Mouse (Mus musculus): ENCODE results near the gene Hoxa6. TPM values are rescaled to one million over a fixed set of nuclear protein-coding genes. Genes with fewer than 3 reads are reported as not detected.

The Hoxa6 gene
- total and polyA plus RNA-seq, 2 experiments, result not detected

DNA sequence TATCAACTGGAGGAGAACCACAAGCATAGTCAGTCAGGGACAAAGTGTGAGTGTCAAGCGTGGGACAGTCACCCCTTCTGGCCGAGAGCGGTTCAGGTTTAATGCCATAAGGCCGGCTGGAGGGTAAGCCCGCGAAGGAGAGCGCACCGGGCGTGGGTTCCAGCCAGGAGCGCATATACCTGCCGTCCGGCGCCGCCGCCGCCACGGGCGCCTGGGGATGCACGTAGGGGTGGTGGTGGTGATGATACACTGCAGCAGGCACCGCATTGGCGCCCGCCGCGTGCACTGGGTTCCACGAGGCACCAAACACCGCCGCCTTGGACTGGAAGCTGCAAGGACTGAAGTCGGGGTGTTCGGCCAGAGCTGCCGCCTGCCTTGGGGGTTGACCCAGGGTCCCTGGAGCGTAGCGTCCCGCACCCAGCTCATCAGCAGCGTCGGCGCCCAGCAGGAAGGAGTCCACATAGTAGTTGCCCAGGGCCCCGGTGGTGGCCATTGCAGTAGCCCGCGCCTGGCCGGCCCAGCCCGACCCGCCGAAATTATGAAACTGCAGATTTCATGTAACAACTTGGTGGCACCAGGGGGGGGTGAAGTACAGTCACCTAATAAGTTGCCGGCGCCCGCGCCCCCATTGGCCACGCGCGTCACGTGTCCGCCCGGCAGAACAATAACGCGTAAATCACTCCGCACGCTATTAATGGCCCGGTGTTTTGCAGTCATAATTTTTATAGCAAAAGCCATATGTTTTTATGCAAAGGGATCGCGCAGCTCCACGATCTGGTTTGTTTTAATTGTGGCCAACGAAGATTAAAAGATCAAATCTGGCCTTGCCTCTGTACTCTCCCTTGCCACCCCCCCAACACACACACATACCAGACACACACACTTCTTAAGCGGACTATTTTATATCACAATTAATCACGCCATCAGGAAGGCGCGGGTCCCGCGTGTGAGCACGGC, 17.4 kb upstream of the Hoxa6 start:
- no peak overlapping the region for H3K27ac ChIP-seq (replicated peaks; ENCODE audit: insufficient read depth, low read depth, low read length)
- TF ChIP-seq POLR2A (IDR thresholded peaks at IDR 0.05; ENCODE audit: extremely low read depth, insufficient read depth, low read length) (no peak), CTCF (IDR thresholded peaks at IDR 0.05; ENCODE audit: low read depth, low read length) (no peak)
- peaks cover 41% of the 10 kb centered on the region for H3K27me3 ChIP-seq (ENCODE audit: control insufficient read depth, insufficient read depth, low read length)
- WGBS, result 8% methylated on average over 69 of the region's 69 CpGs
- H3K9ac ChIP-seq (ENCODE audit: low read depth, low read length), result no peak overlapping the region
- no peaks in the 10 kb centered on the region for H3K79me2 ChIP-seq (ENCODE audit: control insufficient read depth, insufficient read depth, low read length)
- no peak overlapping the region for H3K4me3 ChIP-seq (ENCODE audit: insufficient read depth, low read depth, low read length)
- no peaks in the 10 kb centered on the region for H3K36me3 ChIP-seq (ENCODE audit: control insufficient read depth, insufficient read depth, low read length)
- DNase-seq (ENCODE audit: extremely low read depth, low read depth, low spot score), result no peak
- peaks cover 3% of the 10 kb centered on the region; the same call in 1 of the 2 replicates for H3K4me1 ChIP-seq (ENCODE audit: control insufficient read depth, insufficient read depth, low read length)

DNA sequence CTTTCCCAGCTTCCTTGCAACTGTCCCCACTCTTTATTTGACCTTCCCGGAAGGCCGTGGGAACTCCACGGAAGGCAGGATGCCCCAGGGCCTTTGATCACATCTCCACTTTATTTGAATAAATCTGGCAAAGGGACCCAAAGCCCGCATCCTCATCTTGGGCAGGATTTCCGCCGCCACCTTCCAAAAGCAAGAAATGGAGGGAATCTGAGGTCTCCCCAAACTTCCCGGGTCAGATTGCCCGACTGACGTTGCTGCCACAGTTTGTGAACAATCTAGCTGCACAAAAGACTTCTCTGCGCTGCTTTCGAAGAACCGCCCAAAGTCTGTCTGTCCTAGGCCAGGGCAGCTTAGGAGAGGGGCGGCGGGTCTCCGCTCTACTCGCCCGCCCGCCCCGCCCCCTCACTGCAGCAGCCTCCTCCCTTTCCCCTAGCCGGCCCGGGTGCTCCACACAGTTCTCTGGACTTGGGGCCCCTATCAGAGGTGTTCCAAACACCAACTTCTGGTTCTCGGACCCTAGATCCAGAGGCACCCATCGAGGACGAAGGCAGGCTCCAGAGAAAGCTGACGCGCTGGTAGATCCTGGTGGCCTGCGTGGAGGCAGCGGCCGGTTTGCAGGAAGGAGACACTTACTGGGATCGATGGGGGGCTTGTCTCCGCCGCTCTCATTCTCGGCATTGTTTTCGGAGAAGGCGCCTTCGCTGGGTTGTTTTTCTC, 16.5 kb upstream of the Hoxa6 start:
- Histone ChIP-seq H3K27me3 (ENCODE audit: control insufficient read depth, insufficient read depth, low read length) (peaks cover 37% of the 10 kb centered on the region), H3K9ac (ENCODE audit: low read depth, low read length) (no peak overlapping the region), H3K36me3 (ENCODE audit: control insufficient read depth, insufficient read depth, low read length) (no peaks in the 10 kb centered on the region), H3K79me2 (ENCODE audit: control insufficient read depth, insufficient read depth, low read length) (no peaks in the 10 kb centered on the region), H3K4me1 (ENCODE audit: control insufficient read depth, insufficient read depth, low read length) (peaks cover 3% of the 10 kb centered on the region; the same call in 1 of the 2 replicates), H3K27ac (replicated peaks; ENCODE audit: insufficient read depth, low read depth, low read length) (no peak overlapping the region), H3K4me3 (ENCODE audit: insufficient read depth, low read depth, low read length) (no peak overlapping the region)
- 5% methylated on average over 36 of the region's 36 CpGs for WGBS
- no peak for DNase-seq (ENCODE audit: extremely low read depth, low read depth, low spot score)
- no peak for TF ChIP-seq CTCF (IDR thresholded peaks at IDR 0.05; ENCODE audit: low read depth, low read length)
- TF ChIP-seq POLR2A (IDR thresholded peaks at IDR 0.05; ENCODE audit: extremely low read depth, insufficient read depth, low read length), result no peak

DNA sequence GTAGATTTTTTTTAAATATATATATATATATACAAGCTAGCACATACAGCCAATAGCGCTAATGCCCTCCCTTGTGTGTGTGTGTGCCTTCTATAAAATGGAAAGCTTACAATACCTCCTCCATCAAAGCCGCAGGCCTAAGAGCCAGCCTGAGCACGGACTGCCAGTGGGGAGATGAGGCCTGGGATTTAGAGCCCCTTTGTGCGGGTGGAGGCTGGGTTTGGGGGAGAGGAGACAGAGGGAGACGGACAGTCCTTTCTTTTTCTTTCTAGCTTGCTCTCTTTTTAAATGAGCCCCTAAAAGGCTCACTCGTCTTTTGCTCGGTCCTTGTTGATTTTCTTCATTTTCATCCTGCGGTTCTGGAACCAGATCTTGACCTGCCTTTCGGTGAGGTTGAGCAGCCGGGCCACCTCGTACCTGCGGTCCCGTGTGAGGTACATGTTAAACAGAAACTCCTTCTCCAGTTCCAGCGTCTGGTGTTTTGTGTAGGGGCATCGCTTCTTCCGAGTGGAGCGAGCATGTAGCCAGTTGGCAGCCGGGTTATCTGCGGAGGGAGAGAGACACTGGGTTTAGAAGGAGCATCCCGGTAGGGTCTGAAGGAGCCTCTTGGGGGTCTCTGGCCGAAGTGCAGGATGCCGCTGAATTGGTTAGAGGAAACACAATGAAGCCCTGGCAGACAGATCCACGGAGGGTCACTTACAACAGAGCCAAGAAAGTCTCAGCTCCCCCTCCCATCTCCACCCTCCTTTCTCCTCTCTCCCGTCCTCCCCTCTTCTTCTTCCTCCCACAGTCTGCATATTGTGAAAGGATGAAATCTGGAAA, 15.6 kb upstream of the Hoxa6 start:
- no peaks in the 10 kb centered on the region for H3K79me2 ChIP-seq (ENCODE audit: control insufficient read depth, insufficient read depth, low read length)
- TF ChIP-seq CTCF (IDR thresholded peaks at IDR 0.05; ENCODE audit: low read depth, low read length), result no peak
- no peak for TF ChIP-seq POLR2A (IDR thresholded peaks at IDR 0.05; ENCODE audit: extremely low read depth, insufficient read depth, low read length)
- H3K4me1 ChIP-seq (ENCODE audit: control insufficient read depth, insufficient read depth, low read length), result peaks cover 3% of the 10 kb centered on the region; the same call in 1 of the 2 replicates
- DNase-seq (ENCODE audit: extremely low read depth, low read depth, low spot score), result no peak
- peaks cover 32% of the 10 kb centered on the region for H3K27me3 ChIP-seq (ENCODE audit: control insufficient read depth, insufficient read depth, low read length)
- 9% methylated on average over 24 of the region's 24 CpGs for WGBS
- H3K9ac ChIP-seq (ENCODE audit: low read depth, low read length), result no peak overlapping the region
- no peak overlapping the region for H3K27ac ChIP-seq (replicated peaks; ENCODE audit: insufficient read depth, low read depth, low read length)
- H3K4me3 ChIP-seq (ENCODE audit: insufficient read depth, low read depth, low read length), result no peak overlapping the region
- H3K36me3 ChIP-seq (ENCODE audit: control insufficient read depth, insufficient read depth, low read length), result no peaks in the 10 kb centered on the region

DNA sequence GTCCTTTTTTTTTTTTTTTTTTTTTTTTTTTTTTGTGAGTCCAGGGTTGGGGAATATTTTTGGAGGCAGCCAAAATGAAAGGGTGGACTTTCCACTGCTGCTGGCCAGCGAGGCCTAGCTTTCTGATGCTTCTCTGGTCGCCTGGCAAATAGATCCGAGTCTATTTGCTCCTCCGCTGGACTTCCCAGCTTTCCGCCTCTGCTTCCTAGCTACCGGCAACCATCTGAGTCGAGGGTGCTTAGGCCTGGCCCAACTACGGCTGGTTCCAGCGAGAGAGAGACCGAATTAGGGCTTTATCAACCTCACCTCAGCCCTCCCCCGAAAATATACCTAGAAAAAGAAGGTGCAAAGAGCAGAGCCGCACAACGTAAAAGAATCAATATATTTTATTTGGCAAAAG, 14.2 kb upstream of the Hoxa6 start:
- no peaks in the 10 kb centered on the region for H3K36me3 ChIP-seq (ENCODE audit: control insufficient read depth, insufficient read depth, low read length)
- H3K9ac ChIP-seq (ENCODE audit: low read depth, low read length), result no peak overlapping the region
- 34% methylated on average over 13 of the region's 13 CpGs for WGBS
- TF ChIP-seq CTCF (IDR thresholded peaks at IDR 0.05; ENCODE audit: low read depth, low read length), result no peak
- DNase-seq (ENCODE audit: extremely low read depth, low read depth, low spot score), result no peak
- H3K27me3 ChIP-seq (ENCODE audit: control insufficient read depth, insufficient read depth, low read length), result peaks cover 34% of the 10 kb centered on the region
- no peak overlapping the region for H3K27ac ChIP-seq (replicated peaks; ENCODE audit: insufficient read depth, low read depth, low read length)
- peaks cover 3% of the 10 kb centered on the region; the same call in 1 of the 2 replicates for H3K4me1 ChIP-seq (ENCODE audit: control insufficient read depth, insufficient read depth, low read length)
- no peak overlapping the region for H3K4me3 ChIP-seq (ENCODE audit: insufficient read depth, low read depth, low read length)
- H3K79me2 ChIP-seq (ENCODE audit: control insufficient read depth, insufficient read depth, low read length), result no peaks in the 10 kb centered on the region

DNA sequence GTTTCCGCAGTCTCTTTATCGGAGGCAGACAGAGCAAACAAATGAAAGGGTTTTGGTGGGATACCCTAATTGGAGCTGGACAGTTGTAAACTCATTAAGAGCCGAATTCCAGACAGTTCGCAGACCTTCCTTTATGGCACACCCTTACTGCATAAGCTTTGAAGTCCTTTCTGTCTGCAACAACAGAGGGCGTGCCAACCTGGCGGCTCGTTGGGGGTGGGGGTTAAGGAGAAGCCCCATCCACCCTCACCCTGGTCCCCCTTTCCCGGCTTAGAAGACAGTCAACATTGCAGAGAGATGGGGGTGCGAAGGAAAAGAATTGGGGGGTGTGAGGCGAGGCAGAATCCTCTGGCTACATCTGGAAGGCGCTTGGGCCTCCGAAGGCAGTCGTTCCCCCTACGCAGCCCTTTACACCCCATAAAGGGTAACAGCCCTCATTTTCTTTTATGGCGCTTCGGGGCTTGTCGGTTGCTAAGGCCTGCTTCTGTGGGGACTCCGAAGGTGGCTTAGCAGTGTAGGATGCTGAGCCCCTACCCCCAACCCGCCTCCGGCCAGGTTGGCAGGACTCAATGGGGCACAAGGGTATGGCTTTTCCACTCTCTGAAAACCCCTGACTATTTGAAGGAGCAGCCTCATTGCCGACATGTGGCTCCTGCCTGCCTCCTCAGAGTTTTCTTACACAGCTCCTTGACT, 13.6 kb upstream of the Hoxa6 start:
- H3K9ac ChIP-seq (ENCODE audit: low read depth, low read length), result no peak overlapping the region
- no peak overlapping the region for H3K4me3 ChIP-seq (ENCODE audit: insufficient read depth, low read depth, low read length)
- H3K27me3 ChIP-seq (ENCODE audit: control insufficient read depth, insufficient read depth, low read length), result peaks cover 39% of the 10 kb centered on the region
- no peaks in the 10 kb centered on the region for H3K79me2 ChIP-seq (ENCODE audit: control insufficient read depth, insufficient read depth, low read length)
- H3K27ac ChIP-seq (replicated peaks; ENCODE audit: insufficient read depth, low read depth, low read length), result no peak overlapping the region
- H3K36me3 ChIP-seq (ENCODE audit: control insufficient read depth, insufficient read depth, low read length), result no peaks in the 10 kb centered on the region
- no peak for DNase-seq (ENCODE audit: extremely low read depth, low read depth, low spot score)
- H3K4me1 ChIP-seq (ENCODE audit: control insufficient read depth, insufficient read depth, low read length), result peaks cover 3% of the 10 kb centered on the region; the same call in 1 of the 2 replicates
- 24% methylated on average over 21 of the region's 21 CpGs for WGBS
- TF ChIP-seq CTCF (IDR thresholded peaks at IDR 0.05; ENCODE audit: low read depth, low read length), result no peak
